Mouse (Mus musculus) CD4-positive, CD25-positive, alpha-beta regulatory T cell, adult 4 months (primary cell): ENCODE results near the gene Ercc6. TPM values are rescaled to one million over a fixed set of nuclear protein-coding genes. Genes with fewer than 3 reads are reported as not detected.
A peak's percentile ranks its signal among the peaks of the same experiment; 100 is the strongest.

ENCODE experiments used
- ATAC-seq: one replicate; pipeline ENCODE4 v1.8.0; 2017
- polyA plus RNA-seq, 2 experiments: library from polyadenylated mRNA; unstranded; fragments of 100-300 nt; shearing (Covaris generic); gene quantifications; one replicate each; pipeline ENCODE4 v1.2.1; 2017

Ercc6 gene
- 1 to 10 TPM; 6.3 to 9.7 TPM for polyA plus RNA-seq

GRCm38 (mm10) chr14:32513336-32514032 is at the start of gene Ercc6:
Gene Ercc6, plus strand, starts transcription at chr14:32513521.
- peak; percentile 92 for ATAC-seq

GRCm38 (mm10) chr14:32464601-32465505 is 48.5 kb upstream of the Ercc6 start, which contains the start of gene Slc18a3:
Gene Slc18a3, minus strand, starts transcription at chr14:32464850.
- ATAC-seq, result no peak

GRCm38 (mm10) chr14:32465506-32465870 is 47.8 kb upstream of the Ercc6 start:
- ATAC-seq, result no peak

GRCm38 (mm10) chr14:32465889-32466288 is 47.4 kb upstream of the Ercc6 start, which contains the start of gene Chat:
Gene Chat, minus strand, starts transcription at chr14:32465989.
- ATAC-seq, result no peak

GRCm38 (mm10) chr14:32467606-32468005 is 45.7 kb upstream of the Ercc6 start:
- ATAC-seq, result no peak

- ATAC-seq, result no peak
Observed at GRCm38 (mm10) chr14:32472996-32473395, 40.3 kb upstream of the Ercc6 start.

- ATAC-seq, result no peak
Observed at GRCm38 (mm10) chr14:32476559-32476958, 36.8 kb upstream of the Ercc6 start.

GRCm38 (mm10) chr14:32477581-32477980 is 35.7 kb upstream of the Ercc6 start:
- ATAC-seq, result no peak

GRCm38 (mm10) chr14:32482061-32482460 is 31.3 kb upstream of the Ercc6 start:
- peak; percentile 63 for ATAC-seq

- ATAC-seq, result peak; percentile 37
Observed at GRCm38 (mm10) chr14:32492521-32492920, 20.8 kb upstream of the Ercc6 start.

GRCm38 (mm10) chr14:32496115-32496850 is 17.0 kb upstream of the Ercc6 start:
- ATAC-seq, result no peak

GRCm38 (mm10) chr14:32501303-32501702 is 12.0 kb upstream of the Ercc6 start:
- ATAC-seq, result no peak

GRCm38 (mm10) chr14:32502764-32503688 is 10.3 kb upstream of the Ercc6 start:
- no peak for ATAC-seq

GRCm38 (mm10) chr14:32503897-32504296 is 9.4 kb upstream of the Ercc6 start:
- ATAC-seq, result no peak

GRCm38 (mm10) chr14:32506329-32506728 is 7.0 kb upstream of the Ercc6 start:
- ATAC-seq, result no peak

- no peak for ATAC-seq
Observed at GRCm38 (mm10) chr14:32507216-32507615, 6.1 kb upstream of the Ercc6 start.

- no peak for ATAC-seq
Observed at GRCm38 (mm10) chr14:32508105-32508835, 5.1 kb upstream of the Ercc6 start.

GRCm38 (mm10) chr14:32509443-32509961 is 3.8 kb upstream of the Ercc6 start:
- no peak for ATAC-seq

GRCm38 (mm10) chr14:32512912-32513311 is 409 bp upstream of the Ercc6 start:
- ATAC-seq, result no peak

GRCm38 (mm10) chr14:32516086-32516485 is 2.8 kb downstream of the Ercc6 start:
- peak; percentile 38 for ATAC-seq

- no peak for ATAC-seq
Observed at GRCm38 (mm10) chr14:32518543-32518942, 5.2 kb downstream of the Ercc6 start.
